Mouse (Mus musculus) lung, postnatal 10 days (tissue): ENCODE measurements at regions not wholly inside any gene's neighbourhood (a gene's known extent, or its start where the extent isn't known, plus 50 kb on each side); places are given as distances from the start of the nearest gene placed in this dataset.

Experiments used
- DNase-seq: peaks from one replicate; pipeline ENCODE4 v3.0.0; 2021

GRCm38 (mm10) chr1:142605224-142605623, 1035.2 kb upstream of the B3galt2 start:
- no peak for DNase-seq

- no peak for DNase-seq
Measured at GRCm38 (mm10) chr1:142606082-142606481, 1034.4 kb upstream of the B3galt2 start.

DNA sequence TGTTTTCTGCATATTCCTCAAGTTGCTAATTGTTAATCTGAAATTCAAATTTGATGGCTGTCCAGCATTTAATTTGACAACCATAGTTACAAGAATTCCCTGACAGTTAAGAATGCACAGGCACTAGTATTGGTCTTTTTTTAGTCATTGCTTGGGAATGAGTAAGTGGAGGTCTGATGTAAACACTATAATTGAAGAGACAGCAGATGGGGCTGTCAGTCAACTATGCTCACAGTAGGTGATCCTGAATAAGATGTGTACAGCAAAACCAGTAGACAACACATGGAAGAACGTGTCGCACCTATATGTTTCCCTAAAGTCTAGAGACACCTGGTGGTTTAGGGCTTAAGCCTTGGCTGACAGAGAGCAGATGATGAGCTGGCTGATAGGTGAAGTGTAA, 1019.0 kb upstream of the B3galt2 start:
- DNase-seq = no peak

DNA sequence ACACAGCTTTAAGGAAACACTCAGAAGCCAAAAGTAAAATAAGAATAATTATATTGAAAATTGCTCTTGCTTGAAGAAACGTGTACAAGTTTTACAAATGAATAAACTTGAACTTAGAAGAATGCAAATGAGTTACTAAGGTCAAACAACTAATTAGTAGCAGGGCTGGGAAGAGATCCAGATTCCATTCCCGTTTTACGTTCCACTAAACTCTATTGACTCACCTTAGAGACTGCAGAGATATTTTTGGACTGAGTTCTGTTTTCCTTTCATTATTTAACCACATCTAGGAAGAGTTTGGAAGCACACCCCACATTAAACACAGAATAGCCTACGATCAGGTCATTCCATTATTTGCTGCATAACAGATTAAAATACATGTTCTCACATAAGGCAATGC, 1016.2 kb upstream of the B3galt2 start:
- DNase-seq = no peak

- DNase-seq = no peak
Measured at GRCm38 (mm10) chr1:142655289-142655688, 985.2 kb upstream of the B3galt2 start.

DNA sequence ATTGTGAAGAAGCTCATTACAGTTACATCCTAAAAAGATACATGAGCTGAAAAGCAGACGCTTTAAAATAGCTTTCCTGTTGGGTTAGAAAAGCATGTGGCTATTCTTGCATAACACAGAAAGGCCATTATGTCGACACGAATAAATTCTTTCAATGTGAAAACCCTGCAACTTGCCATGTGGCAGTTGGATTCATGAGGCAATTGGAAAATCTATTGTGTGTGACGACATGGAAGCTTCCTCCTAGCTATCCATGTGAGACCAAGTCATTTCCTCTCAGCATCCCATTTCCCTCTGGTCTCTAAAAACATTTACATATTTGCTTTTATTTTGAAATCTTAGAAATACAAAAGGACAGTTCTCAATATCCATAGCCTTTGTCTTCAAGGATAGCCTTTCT, 975.2 kb upstream of the B3galt2 start:
- DNase-seq = no peak

DNA sequence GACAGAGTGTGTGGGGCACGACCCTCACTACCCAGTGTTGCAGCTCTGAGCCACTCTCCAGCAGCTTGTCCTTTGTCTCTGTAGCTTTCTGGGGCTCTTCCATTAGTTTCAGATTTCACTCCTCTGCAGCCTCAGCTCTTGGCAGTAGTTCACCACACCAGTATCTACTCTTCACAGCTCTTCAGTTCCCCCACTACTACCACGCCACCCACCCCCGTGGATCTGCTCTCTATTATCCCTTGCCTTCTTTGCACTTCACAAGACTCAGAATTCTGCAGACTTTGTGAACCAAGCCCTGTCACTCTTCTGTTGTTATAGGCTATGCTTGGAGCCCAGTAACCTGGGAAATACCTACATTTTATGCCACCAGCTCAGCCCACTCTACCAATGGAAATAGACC, 960.5 kb upstream of the B3galt2 start:
- no peak for DNase-seq

DNA sequence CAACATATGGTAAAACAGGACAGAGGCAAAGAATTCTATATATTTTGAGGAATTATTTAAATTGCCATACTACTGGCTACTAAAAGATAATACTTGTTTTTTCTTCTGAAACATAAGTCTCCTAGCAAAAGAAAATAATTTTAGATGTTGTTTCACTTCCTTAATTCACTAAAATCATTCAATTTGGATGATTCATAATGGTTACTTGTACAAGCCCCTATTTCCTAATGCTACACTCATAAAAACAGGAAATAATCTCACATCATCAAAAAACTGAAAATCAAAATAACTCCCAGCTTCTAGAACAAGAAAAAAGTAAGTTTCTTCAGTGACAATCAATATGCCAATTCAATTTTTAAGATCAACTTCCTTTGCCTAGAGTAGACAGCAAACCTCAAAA, 951.6 kb upstream of the B3galt2 start:
- no peak for DNase-seq

DNA sequence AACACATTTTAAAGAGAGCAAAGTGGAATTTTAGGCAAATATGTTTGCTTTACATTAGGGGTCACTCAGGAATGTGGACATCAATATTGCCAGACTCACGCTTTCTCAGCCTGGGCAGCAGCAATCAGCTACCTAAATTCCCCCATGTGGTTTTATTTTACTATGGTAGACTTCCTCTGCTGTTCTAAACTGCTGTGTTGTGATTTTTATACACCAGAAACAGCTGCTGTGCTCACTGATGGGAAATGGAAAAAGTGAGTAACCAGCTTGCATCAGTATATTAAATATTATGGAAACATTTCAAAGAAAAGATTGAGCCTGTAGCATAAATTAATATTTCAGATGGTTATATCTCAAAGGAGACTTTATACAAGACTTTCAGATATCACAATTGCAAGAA, 945.3 kb upstream of the B3galt2 start:
- no peak for DNase-seq

- no peak for DNase-seq
Measured at GRCm38 (mm10) chr1:142708263-142708662, 932.2 kb upstream of the B3galt2 start.

GRCm38 (mm10) chr1:142730259-142730658, 910.2 kb upstream of the B3galt2 start:
- DNase-seq = no peak

GRCm38 (mm10) chr1:142734108-142734507, 906.4 kb upstream of the B3galt2 start:
- DNase-seq = no peak

GRCm38 (mm10) chr1:142738376-142738775, 902.1 kb upstream of the B3galt2 start:
- no peak for DNase-seq

DNA sequence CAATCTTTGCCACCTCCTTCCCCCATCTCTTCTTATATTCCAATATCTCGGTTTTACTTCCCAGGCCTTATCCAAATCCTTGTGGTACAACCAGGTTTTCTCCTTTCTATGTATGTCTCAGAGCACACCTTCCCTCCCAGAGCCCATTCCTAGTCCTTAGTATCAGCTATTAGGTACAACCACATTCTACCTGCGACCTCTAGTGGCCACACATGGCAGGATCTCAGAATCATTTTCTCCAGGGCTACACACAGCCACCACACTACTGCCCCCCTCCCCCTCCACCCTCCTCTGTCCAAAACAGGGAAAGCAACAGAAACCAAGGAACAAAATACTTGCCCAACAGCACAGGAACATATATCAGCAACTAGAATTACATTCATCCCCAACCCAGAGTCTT, 898.2 kb upstream of the B3galt2 start:
- DNase-seq = peak; percentile 9

DNA sequence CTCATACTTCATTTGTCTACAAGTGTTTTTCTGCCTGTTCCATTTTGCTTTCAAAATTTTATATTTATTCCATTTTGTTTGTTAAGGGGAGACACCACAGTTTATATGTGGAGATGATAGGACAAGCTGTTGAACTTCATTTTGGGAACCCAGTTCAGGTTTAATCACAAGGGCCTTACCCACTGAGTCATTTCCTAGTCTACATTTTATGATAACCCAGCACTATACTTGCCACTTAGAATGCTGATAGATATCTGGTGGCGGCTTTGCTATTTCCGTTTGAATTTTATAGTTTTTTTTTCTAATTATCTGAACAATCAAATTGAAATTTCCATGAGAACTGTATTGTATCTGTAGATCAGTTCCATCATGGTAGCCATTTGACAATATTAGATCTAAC, 869.5 kb upstream of the B3galt2 start:
- no peak for DNase-seq
